Comparison of ENCODE assay signal across 12 mouse cellular contexts in the genomic region with DNA sequence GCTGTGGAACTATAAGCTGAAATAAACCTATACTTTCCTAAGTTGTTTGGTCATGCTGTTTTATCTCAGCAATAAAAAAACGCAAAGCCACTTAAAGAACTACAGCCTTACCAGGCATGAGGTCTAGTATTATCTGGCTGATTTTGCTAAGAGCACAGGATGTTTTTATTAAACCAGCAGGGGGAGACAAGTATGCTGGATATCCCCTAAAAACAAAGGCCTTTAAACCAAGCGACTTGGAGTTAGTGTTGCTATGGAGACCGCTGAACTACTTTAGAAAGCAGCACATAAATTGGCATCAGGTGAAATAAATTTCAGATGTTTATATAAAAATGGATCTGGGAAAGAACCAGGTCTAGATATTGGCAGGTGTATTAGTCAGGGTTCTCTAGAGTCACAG. TPM values are rescaled to one million over a fixed set of nuclear protein-coding genes. Genes with fewer than 3 reads are reported as not detected.
A peak's percentile ranks its signal among the peaks of the same experiment; 100 is the strongest.
DNase-seq lines count a peak whose midpoint lies in the region; ATAC-seq and TF ChIP-seq lines count a peak whose summit lies in the region.
"Had no signal": no experiment of that assay in that cellular context is flagged by ENCODE, and none has a peak within 500 bp of the region (broad histone marks: within the 10 kb centered on the region; RNA-seq: fewer than 3 reads in every experiment).

No protein-coding gene starts in this region.

- intact Hi-C loops in gastrocnemius, postnatal 36 days (cut with DNase I) = no loop called here

- H3K36me3 ChIP-seq in kidney, embryonic 15.5 days = no peaks in the 10 kb centered on the region
- no peaks in the 10 kb centered on the region for H3K36me3 ChIP-seq in E14TG2a.4 (ENCODE audit: insufficient read depth, low read length)
- H3K36me3 ChIP-seq: lung, embryonic 15.5 days had no signal

- WGBS in kidney, embryonic 15.5 days = 32% methylated on average over 3 of the region's 3 CpGs

- peak; percentile 28; the same call in 1 of the 2 replicates for TF ChIP-seq CTCF in E14TG2a.4 (conservative IDR thresholded peaks at IDR 0.05; ENCODE audit: low read length)

- H3K27ac ChIP-seq in kidney, embryonic 15.5 days = no peak overlapping the region
- H3K27ac ChIP-seq: lung, embryonic 15.5 days had no signal

- H3K4me2 ChIP-seq in kidney, embryonic 15.5 days = no peak overlapping the region
- H3K4me2 ChIP-seq: lung, embryonic 15.5 days had no signal

- no peaks in the 10 kb centered on the region for H3K9me3 ChIP-seq in kidney, embryonic 15.5 days (replicated peaks)
- H3K9me3 ChIP-seq in E14TG2a.4 (ENCODE audit: low read length) = peaks cover 41% of the 10 kb centered on the region
- H3K9me3 ChIP-seq: lung, embryonic 15.5 days had no signal

- no peak overlapping the region for H3K9ac ChIP-seq in kidney, embryonic 15.5 days
- H3K9ac ChIP-seq: lung, embryonic 15.5 days had no signal

- no peak overlapping the region for H3K4me3 ChIP-seq in kidney, embryonic 15.5 days (replicated peaks)
- no peak overlapping the region for H3K4me3 ChIP-seq in E14TG2a.4 (replicated peaks; ENCODE audit: low read length)
- H3K4me3 ChIP-seq: lung, embryonic 15.5 days had no signal

- no peaks in the 10 kb centered on the region for H3K27me3 ChIP-seq in kidney, embryonic 15.5 days
- H3K27me3 ChIP-seq in E14TG2a.4 (ENCODE audit: insufficient read depth, low read length) = no peaks in the 10 kb centered on the region
- H3K27me3 ChIP-seq: lung, embryonic 15.5 days had no signal

- peak; percentile 23 for DNase-seq in kidney, postnatal 14 days
- DNase-seq in 416B (ENCODE audit: low read depth) = peak; percentile 71
- DNase-seq in fibroblast of lung, adult 2 months (ENCODE audit: low read depth) = peak; percentile 12
- no peak for DNase-seq in adrenal gland, postnatal 36 days
- DNase-seq in gastrocnemius, postnatal 36 days = no peak
- no peak for DNase-seq in urinary bladder, adult 18-20 months (ENCODE audit: low spot score in 2 of 2)
- DNase-seq: adrenal gland, postnatal 14 days; right cerebral cortex, postnatal 25 days had no signal

- no peaks in the 10 kb centered on the region for H3K4me1 ChIP-seq in kidney, embryonic 15.5 days
- no peaks in the 10 kb centered on the region for H3K4me1 ChIP-seq in E14TG2a.4 (replicated peaks; ENCODE audit: low read depth, low read length)
- H3K4me1 ChIP-seq: lung, embryonic 15.5 days had no signal

- ATAC-seq in kidney, embryonic 15.5 days (replicated peaks; ENCODE audit: low FRiP score) = no peak
- ATAC-seq: inflammation-experienced regulatory T-cells, adult 6 months had no signal

RNA-seq across cellular contexts. Expression of a gene that starts 7.8 kb away (rescaled TPM):
- polyA plus RNA-seq in kidney, embryonic 15.5 days (2015; fragmentation: Nextera tagmentation; extraction: Ambion mirVana) = 13.2 and 14.6 TPM in 2 replicates
- under 1 TPM; 0.33 to 0.56 TPM for total RNA-seq in adrenal gland, postnatal 36 days (2021)
- total RNA-seq in gastrocnemius, postnatal 36 days (2021) = not detected
- total RNA-seq: adrenal gland, postnatal 14 days had no signal

RNA-seq across cellular contexts. Expression of a gene that starts 33.4 kb away (rescaled TPM):
- polyA plus RNA-seq in kidney, embryonic 15.5 days (2015; fragmentation: Nextera tagmentation; extraction: Ambion mirVana) = 31.7 and 36.2 TPM in 2 replicates
- 10 to 100 TPM in 1 of 2 experiments, 1 to 10 TPM in 1; 7.8 to 11.6 TPM for total RNA-seq in adrenal gland, postnatal 36 days (2021)
- 1 to 10 TPM; 1.5 to 2.0 TPM for total RNA-seq in gastrocnemius, postnatal 36 days (2021)

RNA-seq across cellular contexts. Expression of a gene that starts 49.6 kb away (rescaled TPM):
- polyA plus RNA-seq in kidney, embryonic 15.5 days (2015; fragmentation: Nextera tagmentation; extraction: Ambion mirVana) = 97.7 and 101 TPM in 2 replicates
- 100 to 1,000 TPM; 111 to 131 TPM for total RNA-seq in adrenal gland, postnatal 36 days (2021)
- total RNA-seq in gastrocnemius, postnatal 36 days (2021) = 10 to 100 TPM; 63.1 to 68.7 TPM

Comparison
In these comparisons a context has a peak if more than half of its experiments do, and no peak if none do; other contexts are left out.
1. DNase-seq: peak in kidney, postnatal 14 days (single experiment), 416B (single experiment) and fibroblast of lung, adult 2 months (single experiment); none in adrenal gland, postnatal 36 days (0 of 2), gastrocnemius, postnatal 36 days (0 of 2) and urinary bladder, adult 18-20 months (0 of 2).